Mouse (Mus musculus): ENCODE results near the gene Pamr1. TPM values are rescaled to one million over a fixed set of nuclear protein-coding genes. Genes with fewer than 3 reads are reported as not detected.

The Pamr1 gene
- polyA plus RNA-seq, 1 experiment from 2014 or later = 2.7 TPM

GRCm38 (mm10) chr2:102616637-102617036 is 66.8 kb downstream of the Pamr1 start:
- Histone ChIP-seq H3K4me2 (replicated peaks) (no peak overlapping the region), H3K9ac (replicated peaks) (no peak overlapping the region), H3K9me3 (no peaks in the 10 kb centered on the region), H3K27ac (replicated peaks) (no peak overlapping the region), H3K27me3 (no peaks in the 10 kb centered on the region), H3K4me3 (no peak overlapping the region), H3K4me1 (peaks cover 5% of the 10 kb centered on the region; the same call in 1 of the 2 replicates), H3K36me3 (no peaks in the 10 kb centered on the region)
- ATAC-seq (ENCODE audit: low FRiP score, low read depth) = no peak
- 83% methylated on average over 2 of the region's 2 CpGs for WGBS

GRCm38 (mm10) chr2:102620744-102621429 is 71.1 kb downstream of the Pamr1 start:
- peaks cover 5% of the 10 kb centered on the region; the same call in 1 of the 2 replicates for H3K4me1 ChIP-seq
- WGBS = 57% methylated on average over 12 of the region's 12 CpGs
- ATAC-seq (ENCODE audit: low FRiP score, low read depth) = no peak

DNA sequence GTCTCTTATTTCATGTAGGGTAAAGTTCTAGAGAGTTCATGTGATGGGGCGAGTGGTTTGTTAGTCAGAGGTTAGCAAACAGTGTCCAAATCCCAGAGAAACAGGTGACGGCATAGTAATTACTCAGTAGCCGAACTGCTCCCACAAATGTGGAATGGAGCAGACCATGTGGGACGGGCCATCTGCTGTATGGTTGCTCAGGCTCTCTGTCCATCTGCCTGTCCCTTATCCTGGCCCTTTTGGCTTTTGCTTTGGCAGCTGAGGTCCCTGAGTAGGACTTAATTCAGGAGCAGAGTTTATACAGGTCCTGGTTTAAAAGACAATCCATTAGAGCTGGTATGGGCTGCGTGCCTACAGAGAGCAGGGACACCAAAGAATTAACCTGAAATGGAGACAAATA is 72.4 kb downstream of the Pamr1 start:
- no peak for ATAC-seq (ENCODE audit: low FRiP score, low read depth)
- no peak overlapping the region for H3K27ac ChIP-seq (replicated peaks)
- H3K4me3 ChIP-seq = no peak overlapping the region
- H3K9ac ChIP-seq (replicated peaks) = no peak overlapping the region
- WGBS = 89% methylated on average over 5 of the region's 5 CpGs
- no peaks in the 10 kb centered on the region for H3K27me3 ChIP-seq
- peaks cover 5% of the 10 kb centered on the region; the same call in 1 of the 2 replicates for H3K4me1 ChIP-seq
- no peaks in the 10 kb centered on the region for H3K36me3 ChIP-seq
- H3K4me2 ChIP-seq (replicated peaks) = no peak overlapping the region
- H3K9me3 ChIP-seq = no peaks in the 10 kb centered on the region

More at GRCm38 (mm10) chr2:102620744-102621429, 71.1 kb downstream of the Pamr1 start:
- no peak overlapping the region for H3K27ac ChIP-seq (replicated peaks)
- H3K4me2 ChIP-seq (replicated peaks) = no peak overlapping the region
- H3K9me3 ChIP-seq = no peaks in the 10 kb centered on the region
- no peak overlapping the region for H3K9ac ChIP-seq (replicated peaks)
- H3K4me3 ChIP-seq = no peak overlapping the region
- no peaks in the 10 kb centered on the region for H3K36me3 ChIP-seq
- no peaks in the 10 kb centered on the region for H3K27me3 ChIP-seq

DNA sequence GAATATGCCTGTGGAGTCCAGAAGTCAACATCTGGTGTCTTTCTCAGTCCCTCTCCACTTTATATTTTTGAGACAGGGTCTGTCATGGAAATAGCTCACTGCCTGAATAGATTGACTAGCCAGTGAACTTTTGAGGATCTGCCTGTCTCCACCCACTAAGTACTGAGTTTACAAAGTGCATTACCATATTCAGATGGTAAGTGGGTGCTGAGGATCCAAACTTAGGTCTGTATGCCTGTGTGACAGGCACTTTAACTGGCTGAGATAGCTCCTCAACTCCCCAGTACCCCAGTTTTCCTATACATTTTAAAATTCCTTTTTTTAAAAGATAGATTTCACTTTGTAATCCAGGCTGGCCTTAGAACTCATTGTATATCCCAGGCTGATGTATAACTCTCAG is 73.1 kb downstream of the Pamr1 start:
- no peak for ATAC-seq (ENCODE audit: low FRiP score, low read depth)
- H3K4me1 ChIP-seq = peaks cover 5% of the 10 kb centered on the region; the same call in 1 of the 2 replicates
- no peaks in the 10 kb centered on the region for H3K27me3 ChIP-seq
- H3K4me3 ChIP-seq = no peak overlapping the region
- H3K4me2 ChIP-seq (replicated peaks) = no peak overlapping the region
- no peak overlapping the region for H3K9ac ChIP-seq (replicated peaks)
- no peaks in the 10 kb centered on the region for H3K36me3 ChIP-seq
- no peak overlapping the region for H3K27ac ChIP-seq (replicated peaks)
- H3K9me3 ChIP-seq = no peaks in the 10 kb centered on the region

DNA sequence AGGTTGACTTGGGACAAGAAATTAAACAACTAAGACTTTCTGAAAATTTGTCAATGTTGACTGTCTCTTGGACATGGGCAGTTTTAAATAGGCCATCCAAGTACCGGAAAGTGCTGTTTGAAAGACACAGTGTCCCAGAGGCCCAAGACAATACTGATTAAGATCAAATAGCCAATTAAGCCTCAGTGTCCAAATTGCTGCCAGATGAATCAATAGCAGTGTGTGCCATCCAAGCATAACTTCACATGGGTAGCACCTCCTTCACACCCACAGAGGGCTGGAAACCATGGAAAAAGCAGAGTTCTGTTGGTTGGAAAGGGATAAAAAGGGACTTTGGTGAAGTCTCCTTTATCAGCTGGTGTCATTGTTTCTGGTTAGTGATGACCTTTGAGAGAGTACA is 74.7 kb downstream of the Pamr1 start:
- Histone ChIP-seq H3K9ac (replicated peaks) (no peak overlapping the region), H3K4me3 (no peak overlapping the region), H3K27ac (replicated peaks) (no peak overlapping the region), H3K36me3 (no peaks in the 10 kb centered on the region), H3K4me1 (peaks cover 5% of the 10 kb centered on the region; the same call in 1 of the 2 replicates), H3K27me3 (no peaks in the 10 kb centered on the region), H3K4me2 (replicated peaks) (no peak overlapping the region), H3K9me3 (no peaks in the 10 kb centered on the region)
- WGBS = 89% methylated on average over 1 of the region's 1 CpGs
- ATAC-seq (ENCODE audit: low FRiP score, low read depth) = no peak

- H3K27ac ChIP-seq (replicated peaks) = no peak overlapping the region
- no peaks in the 10 kb centered on the region for H3K4me1 ChIP-seq
- ATAC-seq (ENCODE audit: low FRiP score, low read depth) = no peak
- H3K27me3 ChIP-seq = no peaks in the 10 kb centered on the region
- 94% methylated on average over 4 of the region's 4 CpGs for WGBS
- no peaks in the 10 kb centered on the region for H3K9me3 ChIP-seq
- H3K4me3 ChIP-seq = no peak overlapping the region
- H3K9ac ChIP-seq (replicated peaks) = no peak overlapping the region
- H3K36me3 ChIP-seq = no peaks in the 10 kb centered on the region
- H3K4me2 ChIP-seq (replicated peaks) = no peak overlapping the region
Measured at GRCm38 (mm10) chr2:102632361-102632760, 82.5 kb downstream of the Pamr1 start.

DNA sequence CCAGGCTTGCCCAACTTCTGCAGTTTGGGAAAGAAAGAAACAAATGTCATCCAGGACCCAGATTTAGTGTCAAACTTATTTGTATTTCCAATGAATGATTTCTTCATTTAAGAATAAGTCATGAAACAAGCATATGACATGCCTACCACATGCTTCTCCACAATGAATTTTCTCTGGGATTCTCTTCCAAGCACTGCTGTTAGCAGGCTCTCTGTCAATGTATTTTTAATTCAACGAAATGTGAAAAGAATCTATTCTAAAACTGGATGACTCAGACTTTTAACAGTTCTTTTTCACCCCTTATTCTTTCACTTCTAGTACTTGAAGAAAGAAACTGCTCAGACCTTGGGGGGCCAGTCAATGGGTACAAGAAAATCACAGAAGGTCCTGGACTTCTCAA is 84.2 kb downstream of the Pamr1 start:
- Histone ChIP-seq H3K36me3 (no peaks in the 10 kb centered on the region), H3K9ac (replicated peaks) (no peak overlapping the region), H3K4me2 (replicated peaks) (no peak overlapping the region), H3K27me3 (no peaks in the 10 kb centered on the region), H3K27ac (replicated peaks) (no peak overlapping the region), H3K4me1 (0 out of 2 replicates have a peak, but pooled peaks cover 3% of the 10 kb centered on the region), H3K9me3 (no peaks in the 10 kb centered on the region), H3K4me3 (no peak overlapping the region)
- no peak for ATAC-seq (ENCODE audit: low FRiP score, low read depth)
- 86% methylated on average over 1 of the region's 1 CpGs for WGBS

DNA sequence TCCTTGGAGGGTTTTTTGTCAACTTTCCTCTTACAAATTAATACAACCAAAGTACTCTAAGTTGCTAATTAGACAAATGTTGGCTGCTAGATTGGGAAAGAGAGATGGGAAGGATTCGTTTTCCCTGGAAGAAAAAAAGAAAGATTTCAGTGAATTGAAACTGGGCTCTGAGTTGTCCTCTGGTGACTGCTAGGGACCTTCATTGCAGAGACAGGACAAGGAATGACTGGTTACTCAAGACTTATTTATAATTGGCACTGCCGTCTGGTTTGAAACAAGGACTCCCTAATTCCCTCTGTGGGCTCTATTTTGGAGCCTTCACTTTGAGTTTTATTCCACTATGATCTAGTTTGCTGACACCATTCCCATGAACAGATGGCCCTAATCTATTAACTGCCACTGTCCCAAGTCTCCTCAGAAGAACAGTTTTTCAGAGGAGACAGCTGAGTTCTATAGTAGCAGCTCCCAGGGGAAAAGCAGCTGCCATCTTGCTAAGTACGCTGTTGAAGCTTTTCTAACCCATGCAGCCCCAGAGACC is 85.8 kb downstream of the Pamr1 start:
- H3K36me3 ChIP-seq = no peaks in the 10 kb centered on the region
- WGBS = 69% methylated on average over 3 of the region's 3 CpGs
- no peak overlapping the region for H3K27ac ChIP-seq (replicated peaks)
- H3K4me1 ChIP-seq = 0 out of 2 replicates have a peak, but pooled peaks cover 3% of the 10 kb centered on the region
- no peak overlapping the region for H3K9ac ChIP-seq (replicated peaks)
- no peak for ATAC-seq (ENCODE audit: low FRiP score, low read depth)
- H3K9me3 ChIP-seq = no peaks in the 10 kb centered on the region
- no peak overlapping the region for H3K4me2 ChIP-seq (replicated peaks)
- no peaks in the 10 kb centered on the region for H3K27me3 ChIP-seq
- no peak overlapping the region for H3K4me3 ChIP-seq

- ATAC-seq (ENCODE audit: low FRiP score, low read depth) = no peak
- Histone ChIP-seq H3K4me1 (0 out of 2 replicates have a peak, but pooled peaks cover 3% of the 10 kb centered on the region), H3K4me2 (replicated peaks) (no peak overlapping the region), H3K27ac (replicated peaks) (no peak overlapping the region), H3K27me3 (no peaks in the 10 kb centered on the region), H3K36me3 (no peaks in the 10 kb centered on the region), H3K9me3 (no peaks in the 10 kb centered on the region), H3K4me3 (no peak overlapping the region), H3K9ac (replicated peaks) (no peak overlapping the region)
- WGBS = 95% methylated on average over 7 of the region's 7 CpGs
Measured at GRCm38 (mm10) chr2:102636116-102636600, 86.3 kb downstream of the Pamr1 start.

- Histone ChIP-seq H3K4me1 (0 out of 2 replicates have a peak, but pooled peaks cover 3% of the 10 kb centered on the region), H3K9me3 (no peaks in the 10 kb centered on the region), H3K4me2 (replicated peaks) (no peak overlapping the region), H3K9ac (replicated peaks) (no peak overlapping the region), H3K4me3 (no peak overlapping the region), H3K27ac (replicated peaks) (no peak overlapping the region), H3K36me3 (no peaks in the 10 kb centered on the region), H3K27me3 (no peaks in the 10 kb centered on the region)
- no peak for ATAC-seq (ENCODE audit: low FRiP score, low read depth)
- WGBS = 59% methylated on average over 5 of the region's 5 CpGs
Measured at GRCm38 (mm10) chr2:102638140-102638539, 88.3 kb downstream of the Pamr1 start.

- Histone ChIP-seq H3K36me3 (no peaks in the 10 kb centered on the region), H3K4me3 (no peak overlapping the region), H3K4me1 (0 out of 2 replicates have a peak, but pooled peaks cover 3% of the 10 kb centered on the region), H3K4me2 (replicated peaks) (no peak overlapping the region), H3K9ac (replicated peaks) (no peak overlapping the region), H3K27me3 (no peaks in the 10 kb centered on the region), H3K27ac (replicated peaks) (no peak overlapping the region), H3K9me3 (no peaks in the 10 kb centered on the region)
- ATAC-seq (ENCODE audit: low FRiP score, low read depth) = no peak
- WGBS = 63% methylated on average over 2 of the region's 2 CpGs
Measured at GRCm38 (mm10) chr2:102638690-102639089, 88.9 kb downstream of the Pamr1 start.

DNA sequence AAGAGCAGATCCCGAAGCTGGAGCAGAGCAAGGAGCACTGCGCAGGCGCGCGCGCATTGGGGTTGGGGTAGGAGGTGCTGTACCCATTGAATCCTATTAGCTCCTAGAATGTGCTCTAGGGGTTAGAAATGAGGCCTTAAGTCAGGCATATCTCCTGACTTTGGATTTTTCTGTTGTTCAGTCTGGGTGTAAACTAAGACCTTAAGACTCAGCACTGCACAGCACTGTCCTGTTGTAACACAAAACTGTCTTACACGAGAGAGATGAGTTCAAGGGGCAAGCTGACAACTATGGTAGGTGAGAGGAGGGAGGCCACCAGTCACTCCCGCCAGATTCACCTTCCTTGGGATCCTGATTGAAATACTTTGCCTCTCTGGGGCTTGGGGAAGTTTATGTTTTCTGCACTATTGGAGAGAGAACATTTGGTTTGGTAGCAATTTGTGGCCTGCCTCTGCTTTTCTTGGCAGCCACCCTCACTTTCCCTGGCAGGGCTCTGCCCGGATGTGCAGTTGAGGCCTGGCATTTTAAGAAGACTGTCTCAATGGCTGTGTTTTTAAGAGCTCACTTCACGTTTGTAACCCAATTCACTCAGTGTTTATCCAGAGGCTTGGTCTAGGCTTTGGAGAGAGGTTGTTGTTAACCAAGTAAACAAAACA is 99.2 kb downstream of the Pamr1 start:
- no peak for ATAC-seq (ENCODE audit: low FRiP score, low read depth)

More for the DNA sequence above, 99.2 kb downstream of the Pamr1 start:
- 90% methylated on average over 10 of the region's 10 CpGs for WGBS
- H3K27me3 ChIP-seq = no peaks in the 10 kb centered on the region
- no peaks in the 10 kb centered on the region for H3K4me1 ChIP-seq
- H3K9me3 ChIP-seq = no peaks in the 10 kb centered on the region
- no peak overlapping the region for H3K4me2 ChIP-seq (replicated peaks)
- no peaks in the 10 kb centered on the region for H3K36me3 ChIP-seq
- no peak overlapping the region for H3K27ac ChIP-seq (replicated peaks)
- no peak overlapping the region for H3K9ac ChIP-seq (replicated peaks)
- no peak overlapping the region for H3K4me3 ChIP-seq

Data from midbrain, embryonic 12.5 days (tissue).